Mouse (Mus musculus): ENCODE results near the gene Nthl1. TPM values are rescaled to one million over a fixed set of nuclear protein-coding genes. Genes with fewer than 3 reads are reported as not detected.
A peak's percentile ranks its signal among the peaks of the same experiment; 100 is the strongest.

Nthl1 gene
- polyA plus RNA-seq (2016; fragmentation: Nextera tagmentation; extraction: Ambion mirVana), result 26.2 and 26.9 TPM in 2 replicates

- peak within 1 kb of the TSS; percentile 79 for H3K4me2 ChIP-seq (replicated peaks)
- peaks cover 16% of the 10 kb centered on the region for H3K4me1 ChIP-seq
- H3K27ac ChIP-seq, result peak within 1 kb of the TSS; percentile 92
- peak; percentile 88 for ATAC-seq (ENCODE audit: insufficient number of reproducible peaks, insufficient read depth, low FRiP score, low TSS enrichment)
- WGBS, result 2% methylated on average over 51 of the region's 51 CpGs
- H3K4me3 ChIP-seq, result peak within 1 kb of the TSS; percentile 62
- H3K9me3 ChIP-seq, result no peaks in the 10 kb centered on the region
- peaks cover 33% of the 10 kb centered on the region for H3K36me3 ChIP-seq
- H3K27me3 ChIP-seq, result no peaks in the 10 kb centered on the region
- H3K9ac ChIP-seq, result peak within 1 kb of the TSS; percentile 63
Measured at GRCm38 (mm10) chr17:24632167-24632812, at the start of gene Nthl1, which contains the start of gene Tsc2. Gene Nthl1 (plus strand): TSS chr17:24632680. Gene Tsc2 (minus strand): TSS chr17:24632630.

GRCm38 (mm10) chr17:24583599-24584460 lies 48.6 kb upstream of the Nthl1 start:
- H3K9me3 ChIP-seq, result no peaks in the 10 kb centered on the region
- no peak overlapping the region for H3K4me3 ChIP-seq
- no peaks in the 10 kb centered on the region for H3K27me3 ChIP-seq
- no peak overlapping the region for H3K27ac ChIP-seq
- no peak for ATAC-seq (ENCODE audit: insufficient number of reproducible peaks, insufficient read depth, low FRiP score, low TSS enrichment)
- H3K4me1 ChIP-seq, result no peaks in the 10 kb centered on the region
- no peak overlapping the region for H3K9ac ChIP-seq
- H3K36me3 ChIP-seq, result peaks cover 74% of the 10 kb centered on the region
- 67% methylated on average over 5 of the region's 5 CpGs for WGBS
- H3K4me2 ChIP-seq (replicated peaks), result no peak overlapping the region

GRCm38 (mm10) chr17:24584520-24584919 lies 48.0 kb upstream of the Nthl1 start:
- H3K36me3 ChIP-seq, result peaks cover 76% of the 10 kb centered on the region
- WGBS, result 64% methylated on average over 3 of the region's 3 CpGs
- H3K9ac ChIP-seq, result no peak overlapping the region
- ATAC-seq (ENCODE audit: insufficient number of reproducible peaks, insufficient read depth, low FRiP score, low TSS enrichment), result no peak
- H3K4me1 ChIP-seq, result no peaks in the 10 kb centered on the region
- no peaks in the 10 kb centered on the region for H3K27me3 ChIP-seq
- no peak overlapping the region for H3K4me3 ChIP-seq
- H3K4me2 ChIP-seq (replicated peaks), result no peak overlapping the region
- H3K27ac ChIP-seq, result no peak overlapping the region
- H3K9me3 ChIP-seq, result no peaks in the 10 kb centered on the region

- H3K4me2 ChIP-seq (replicated peaks), result no peak overlapping the region
- H3K9me3 ChIP-seq, result no peaks in the 10 kb centered on the region
- H3K9ac ChIP-seq, result no peak overlapping the region
- peaks cover 73% of the 10 kb centered on the region for H3K36me3 ChIP-seq
- no peak for ATAC-seq (ENCODE audit: insufficient number of reproducible peaks, insufficient read depth, low FRiP score, low TSS enrichment)
- H3K27ac ChIP-seq, result no peak overlapping the region
- H3K4me1 ChIP-seq, result no peaks in the 10 kb centered on the region
- 95% methylated on average over 4 of the region's 4 CpGs for WGBS
- no peak overlapping the region for H3K4me3 ChIP-seq
- H3K27me3 ChIP-seq, result no peaks in the 10 kb centered on the region
Measured at GRCm38 (mm10) chr17:24586532-24586931, 45.9 kb upstream of the Nthl1 start.

- Histone ChIP-seq H3K4me1 (no peaks in the 10 kb centered on the region), H3K4me3 (no peak overlapping the region), H3K9me3 (no peaks in the 10 kb centered on the region), H3K27me3 (no peaks in the 10 kb centered on the region), H3K36me3 (peaks cover 92% of the 10 kb centered on the region), H3K27ac (no peak overlapping the region), H3K9ac (no peak overlapping the region), H3K4me2 (replicated peaks) (no peak overlapping the region)
- ATAC-seq (ENCODE audit: insufficient number of reproducible peaks, insufficient read depth, low FRiP score, low TSS enrichment), result no peak
- WGBS, result 88% methylated on average over 3 of the region's 3 CpGs
Measured at GRCm38 (mm10) chr17:24590943-24591342, 41.5 kb upstream of the Nthl1 start.

GRCm38 (mm10) chr17:24591695-24592094 lies 40.8 kb upstream of the Nthl1 start:
- no peak for ATAC-seq (ENCODE audit: insufficient number of reproducible peaks, insufficient read depth, low FRiP score, low TSS enrichment)
- WGBS, result 93% methylated on average over 5 of the region's 5 CpGs
- H3K36me3 ChIP-seq, result peaks cover 92% of the 10 kb centered on the region

GRCm38 (mm10) chr17:24593248-24593647 lies 39.2 kb upstream of the Nthl1 start:
- Histone ChIP-seq H3K9me3 (no peaks in the 10 kb centered on the region), H3K9ac (no peak overlapping the region), H3K4me2 (replicated peaks) (no peak overlapping the region), H3K27me3 (no peaks in the 10 kb centered on the region), H3K4me1 (no peaks in the 10 kb centered on the region), H3K36me3 (peaks cover 93% of the 10 kb centered on the region), H3K27ac (no peak overlapping the region), H3K4me3 (no peak overlapping the region)
- 85% methylated on average over 5 of the region's 5 CpGs for WGBS
- no peak for ATAC-seq (ENCODE audit: insufficient number of reproducible peaks, insufficient read depth, low FRiP score, low TSS enrichment)

More at GRCm38 (mm10) chr17:24591695-24592094, 40.8 kb upstream of the Nthl1 start:
- no peaks in the 10 kb centered on the region for H3K9me3 ChIP-seq
- no peak overlapping the region for H3K27ac ChIP-seq
- H3K4me3 ChIP-seq, result no peak overlapping the region
- H3K4me1 ChIP-seq, result no peaks in the 10 kb centered on the region
- no peaks in the 10 kb centered on the region for H3K27me3 ChIP-seq
- H3K9ac ChIP-seq, result no peak overlapping the region
- no peak overlapping the region for H3K4me2 ChIP-seq (replicated peaks)

GRCm38 (mm10) chr17:24593992-24594890 lies 38.2 kb upstream of the Nthl1 start:
- no peak overlapping the region for H3K27ac ChIP-seq
- no peaks in the 10 kb centered on the region for H3K4me1 ChIP-seq
- H3K9me3 ChIP-seq, result no peaks in the 10 kb centered on the region
- no peak overlapping the region for H3K9ac ChIP-seq
- no peak overlapping the region for H3K4me3 ChIP-seq
- H3K4me2 ChIP-seq (replicated peaks), result no peak overlapping the region
- H3K27me3 ChIP-seq, result no peaks in the 10 kb centered on the region
- H3K36me3 ChIP-seq, result peaks cover 96% of the 10 kb centered on the region
- WGBS, result 91% methylated on average over 26 of the region's 26 CpGs
- peak; percentile 30; the same call in 1 of the 2 replicates for ATAC-seq (ENCODE audit: insufficient number of reproducible peaks, insufficient read depth, low FRiP score, low TSS enrichment)

- H3K4me3 ChIP-seq, result no peak overlapping the region
- H3K9me3 ChIP-seq, result no peaks in the 10 kb centered on the region
- 0 out of 2 replicates have a peak overlapping the region, but pooled peaks have one; percentile 18 for H3K27ac ChIP-seq
- no peak overlapping the region for H3K9ac ChIP-seq
- 81% methylated on average over 17 of the region's 17 CpGs for WGBS
- peaks cover 99% of the 10 kb centered on the region for H3K36me3 ChIP-seq
- no peak overlapping the region for H3K4me2 ChIP-seq (replicated peaks)
- no peaks in the 10 kb centered on the region for H3K27me3 ChIP-seq
- ATAC-seq (ENCODE audit: insufficient number of reproducible peaks, insufficient read depth, low FRiP score, low TSS enrichment), result no peak
- H3K4me1 ChIP-seq, result no peaks in the 10 kb centered on the region
Measured at GRCm38 (mm10) chr17:24595126-24596072, 37.1 kb upstream of the Nthl1 start.

- Histone ChIP-seq H3K4me1 (no peaks in the 10 kb centered on the region), H3K4me2 (replicated peaks) (no peak overlapping the region), H3K36me3 (peaks cover 99% of the 10 kb centered on the region), H3K9me3 (no peaks in the 10 kb centered on the region), H3K27me3 (no peaks in the 10 kb centered on the region), H3K9ac (no peak overlapping the region), H3K27ac (no peak overlapping the region), H3K4me3 (no peak overlapping the region)
- no peak for ATAC-seq (ENCODE audit: insufficient number of reproducible peaks, insufficient read depth, low FRiP score, low TSS enrichment)
- 68% methylated on average over 5 of the region's 5 CpGs for WGBS
Measured at GRCm38 (mm10) chr17:24596073-24596466, 36.4 kb upstream of the Nthl1 start.
